Mouse (Mus musculus) embryonic facial prominence, embryonic 12.5 days (tissue): ENCODE data around the gene Slc32a1. TPM values are rescaled to one million over a fixed set of nuclear protein-coding genes. Genes with fewer than 3 reads are reported as not detected.

Experiments used
- ATAC-seq: fragments of 200-750 bp; cut with Nextera tagmentation; 2 replicates; pipeline ENCODE4 v1.8.0; 2017; ENCODE audit not compliant: insufficient number of reproducible peaks, insufficient read depth, low FRiP score, low TSS enrichment
- H3K27ac ChIP-seq: fragments of 300-500 bp; sonication (generic); 2 replicates; pipeline ENCODE4 v1.5.1; 2016; ENCODE audit warnings: mild to moderate bottlenecking
- H3K27me3 ChIP-seq: fragments of 300-500 bp; sonication (generic); 2 replicates; pipeline ENCODE4 v1.6.1; 2016; ENCODE audit warnings: mild to moderate bottlenecking, moderate library complexity
- H3K36me3 ChIP-seq: fragments of 300-500 bp; sonication (generic); 2 replicates; pipeline ENCODE4 v1.6.1; 2016; ENCODE audit warnings: mild to moderate bottlenecking
- H3K4me1 ChIP-seq: fragments of 300-500 bp; sonication (generic); 2 replicates; pipeline ENCODE4 v1.6.1; 2016
- H3K4me2 ChIP-seq: fragments of 300-500 bp; sonication (generic); replicated peaks from 2 replicates; pipeline ENCODE4 v1.6.1; 2016; ENCODE audit warnings: mild to moderate bottlenecking, moderate library complexity
- H3K4me3 ChIP-seq: fragments of 300-500 bp; sonication (generic); 2 replicates; pipeline ENCODE4 v1.5.1; 2016; ENCODE audit warnings: mild to moderate bottlenecking
- H3K9ac ChIP-seq: fragments of 300-500 bp; sonication (generic); 2 replicates; pipeline ENCODE4 v1.6.1; 2016; ENCODE audit warnings: mild to moderate bottlenecking, moderate library complexity
- H3K9me3 ChIP-seq: fragments of 300-500 bp; sonication (generic); 2 replicates; pipeline ENCODE4 v1.6.1; 2016; ENCODE audit warnings: mild to moderate bottlenecking, moderate library complexity
- WGBS: fragments of 180-500 bp; shearing (Covaris S2); methylation state at CpG from one replicate; pipeline ENCODE4 v1.1.7; 2016; 5-methylcytosine and 5-hydroxymethylcytosine counted together
- polyA plus RNA-seq: library from polyadenylated mRNA; unstranded; fragments of >200 nt; fragmentation: Nextera tagmentation; extraction: Ambion mirVana; gene quantifications from 2 replicates; pipeline ENCODE4 v1.2.1, GENCODE M21; 2016

Gene Slc32a1
- polyA plus RNA-seq, 1 experiment from 2014 or later: not detected

DNA sequence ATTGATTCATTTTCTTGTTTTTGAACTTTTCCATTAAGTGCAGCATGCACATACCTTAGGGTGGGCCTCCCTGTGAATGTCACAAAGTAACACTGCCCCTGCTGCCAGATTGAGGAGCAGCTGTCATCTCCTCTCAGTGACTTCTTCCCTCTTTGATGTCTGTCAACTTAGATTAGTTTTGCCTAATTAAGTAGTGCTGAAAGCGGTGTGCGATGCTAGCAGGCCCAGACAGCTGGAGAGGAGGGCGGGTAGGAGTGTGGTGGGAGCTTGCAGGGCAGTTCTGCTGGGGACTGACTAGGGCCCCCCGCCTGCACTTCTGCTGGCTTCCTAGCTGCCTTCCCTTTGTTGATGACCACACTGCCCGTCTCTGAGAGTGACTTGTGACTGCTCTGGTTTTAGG lies 21.3 kb downstream of the Slc32a1 start:
- 79% methylated on average over 5 of the region's 5 CpGs for WGBS
- 0 out of 2 replicates have a peak, but pooled peaks have one; percentile 10 for ATAC-seq
- Histone ChIP-seq H3K36me3 (peaks cover 83% of the 10 kb centered on the region), H3K9ac (no peak overlapping the region), H3K4me3 (no peak overlapping the region), H3K4me1 (no peaks in the 10 kb centered on the region), H3K27me3 (no peaks in the 10 kb centered on the region), H3K4me2 (no peak overlapping the region), H3K27ac (no peak overlapping the region), H3K9me3 (no peaks in the 10 kb centered on the region)

DNA sequence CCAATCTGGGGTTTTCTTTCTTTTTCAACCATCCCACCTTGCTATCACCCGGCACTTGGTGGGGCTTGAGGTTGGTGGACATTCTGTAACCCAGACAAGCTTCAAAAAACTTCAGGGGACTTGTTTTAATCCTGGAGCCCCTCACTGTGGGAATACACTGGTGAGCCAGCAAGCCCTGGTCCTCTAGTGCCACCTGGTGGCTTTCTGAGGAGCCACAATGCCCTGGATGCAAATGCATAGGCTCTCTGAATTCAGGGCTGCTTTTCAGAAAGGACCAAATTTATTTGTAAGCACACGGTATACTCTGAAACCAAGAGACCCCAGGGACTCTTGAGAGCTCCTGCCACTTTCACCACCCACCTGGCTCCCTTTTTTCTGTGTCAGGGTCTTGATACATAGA lies 31.3 kb downstream of the Slc32a1 start:
- Histone ChIP-seq H3K36me3 (peaks cover 39% of the 10 kb centered on the region), H3K4me2 (no peak overlapping the region), H3K27ac (no peak overlapping the region), H3K4me1 (no peaks in the 10 kb centered on the region), H3K9ac (no peak overlapping the region), H3K27me3 (no peaks in the 10 kb centered on the region), H3K9me3 (no peaks in the 10 kb centered on the region), H3K4me3 (no peak overlapping the region)
- 22% methylated on average over 2 of the region's 2 CpGs for WGBS
- ATAC-seq: no peak

DNA sequence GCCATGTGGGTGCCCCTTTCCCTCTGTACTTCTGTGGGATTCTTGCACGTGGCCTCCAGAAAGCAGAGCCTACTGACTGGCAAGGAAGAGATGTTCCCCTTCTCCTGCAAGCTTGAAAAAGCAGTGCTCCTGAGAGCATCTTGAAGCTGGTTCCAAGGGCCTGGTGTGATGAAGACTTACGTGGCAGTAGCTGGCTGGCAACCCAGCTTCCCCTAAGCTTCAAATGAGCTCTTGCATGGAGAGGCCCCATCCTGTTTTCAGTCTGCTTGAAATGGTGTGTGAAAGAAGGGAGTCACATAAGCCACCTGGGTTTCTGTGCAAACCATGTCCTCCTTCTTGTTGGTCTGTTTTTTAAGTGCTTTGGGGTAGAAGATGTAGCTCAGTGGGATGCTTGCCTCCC lies 32.0 kb downstream of the Slc32a1 start:
- ATAC-seq: no peak
- 88% methylated on average over 2 of the region's 2 CpGs for WGBS
- H3K4me3 ChIP-seq: no peak overlapping the region

DNA sequence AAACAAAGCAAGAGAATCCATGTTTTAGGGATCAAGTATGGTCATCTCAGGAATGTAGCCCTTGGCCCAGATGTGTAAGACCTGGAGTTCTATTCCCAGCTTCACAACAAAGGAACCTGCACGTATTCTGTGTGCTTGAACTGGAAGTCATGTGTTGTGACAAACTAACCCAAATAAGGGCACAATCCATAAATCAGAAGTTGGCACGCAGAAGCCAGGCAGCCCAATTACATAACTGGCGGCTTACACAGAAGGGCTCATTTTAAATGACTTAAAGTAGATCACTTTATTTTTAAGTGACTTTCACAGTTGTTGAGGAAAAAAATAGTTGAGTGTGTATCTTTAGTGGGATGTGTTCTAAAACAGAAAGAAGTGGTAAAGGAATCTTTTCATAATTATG lies 33.2 kb downstream of the Slc32a1 start:
- Histone ChIP-seq H3K9ac (no peak overlapping the region), H3K4me3 (no peak overlapping the region), H3K9me3 (no peaks in the 10 kb centered on the region), H3K36me3 (peaks cover 20% of the 10 kb centered on the region), H3K4me2 (no peak overlapping the region), H3K4me1 (no peaks in the 10 kb centered on the region), H3K27ac (no peak overlapping the region), H3K27me3 (no peaks in the 10 kb centered on the region)
- 83% methylated on average over 3 of the region's 3 CpGs for WGBS
- ATAC-seq: no peak

More for the DNA sequence above, 32.0 kb downstream of the Slc32a1 start:
- no peaks in the 10 kb centered on the region for H3K9me3 ChIP-seq
- H3K9ac ChIP-seq: no peak overlapping the region
- peaks cover 32% of the 10 kb centered on the region for H3K36me3 ChIP-seq
- no peaks in the 10 kb centered on the region for H3K4me1 ChIP-seq
- H3K4me2 ChIP-seq: no peak overlapping the region
- no peak overlapping the region for H3K27ac ChIP-seq
- no peaks in the 10 kb centered on the region for H3K27me3 ChIP-seq

DNA sequence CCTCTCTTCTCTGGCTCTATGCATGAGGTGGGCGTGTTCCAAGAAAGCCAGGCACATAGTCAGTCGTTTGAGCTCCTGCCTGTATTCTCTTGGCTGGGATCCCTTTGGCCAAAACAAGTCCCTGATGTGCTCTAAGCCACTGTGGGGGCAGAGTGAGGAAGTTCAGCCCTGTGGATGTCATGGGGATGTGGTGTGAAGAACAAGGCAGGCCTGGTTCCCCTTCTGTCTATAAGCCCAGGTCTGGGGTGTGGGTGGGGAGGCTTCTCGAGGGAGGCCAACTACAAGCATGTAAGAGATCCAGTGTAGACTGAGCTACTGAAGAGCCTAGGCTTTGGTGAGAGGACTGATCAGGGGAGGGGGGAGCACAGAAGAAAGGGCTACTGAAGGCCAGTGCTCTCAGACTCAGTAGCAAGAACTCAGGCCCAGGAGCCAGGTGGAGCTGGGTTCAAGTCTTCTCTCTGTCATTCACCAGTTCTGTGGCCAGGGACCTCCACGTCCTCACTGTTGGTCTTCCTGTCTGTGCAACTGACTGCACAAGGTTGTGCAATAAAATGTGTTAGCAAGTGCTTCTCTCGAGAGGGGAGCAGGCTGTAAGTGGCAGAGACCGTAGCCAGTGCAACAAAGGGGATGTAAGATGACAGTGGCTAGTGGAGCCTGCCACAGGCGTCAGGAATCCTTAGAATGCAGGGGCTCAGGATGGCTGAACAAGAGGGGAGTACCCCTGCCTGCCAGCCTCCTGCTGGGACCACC lies 40.8 kb downstream of the Slc32a1 start:
- H3K36me3 ChIP-seq: no peaks in the 10 kb centered on the region
- H3K4me1 ChIP-seq: no peaks in the 10 kb centered on the region
- no peaks in the 10 kb centered on the region for H3K9me3 ChIP-seq
- 67% methylated on average over 7 of the region's 7 CpGs for WGBS
- H3K27me3 ChIP-seq: no peaks in the 10 kb centered on the region
- H3K4me2 ChIP-seq: no peak overlapping the region
- no peak overlapping the region for H3K4me3 ChIP-seq
- no peak for ATAC-seq
- H3K27ac ChIP-seq: no peak overlapping the region
- H3K9ac ChIP-seq: no peak overlapping the region

DNA sequence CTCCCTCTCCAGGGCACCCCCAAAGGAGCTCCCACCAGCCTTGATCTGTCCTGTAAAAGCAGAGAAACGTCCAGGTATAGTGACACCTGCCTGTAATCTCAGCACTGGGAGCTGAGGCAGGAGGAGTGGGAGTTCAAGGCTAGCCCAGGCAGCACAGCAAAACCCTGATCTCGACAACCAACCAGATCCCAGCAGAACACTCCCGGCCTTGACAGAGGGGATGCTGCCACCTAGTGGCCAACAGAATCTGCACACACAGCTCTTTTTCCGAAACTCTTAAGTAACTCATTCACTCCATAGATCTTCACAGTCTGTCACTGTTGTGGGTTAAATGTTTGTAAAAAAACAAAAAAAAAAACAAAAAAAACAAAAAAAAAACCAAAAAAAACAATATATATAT lies 42.4 kb downstream of the Slc32a1 start:
- H3K9me3 ChIP-seq: no peaks in the 10 kb centered on the region
- 7% methylated on average over 4 of the region's 4 CpGs for WGBS
- H3K27ac ChIP-seq: no peak overlapping the region
- H3K27me3 ChIP-seq: no peaks in the 10 kb centered on the region
- no peaks in the 10 kb centered on the region for H3K36me3 ChIP-seq
- no peak overlapping the region for H3K9ac ChIP-seq
- H3K4me2 ChIP-seq: no peak overlapping the region
- ATAC-seq: 0 out of 2 replicates have a peak, but pooled peaks have one; percentile 50
- no peaks in the 10 kb centered on the region for H3K4me1 ChIP-seq
- H3K4me3 ChIP-seq: no peak overlapping the region

DNA sequence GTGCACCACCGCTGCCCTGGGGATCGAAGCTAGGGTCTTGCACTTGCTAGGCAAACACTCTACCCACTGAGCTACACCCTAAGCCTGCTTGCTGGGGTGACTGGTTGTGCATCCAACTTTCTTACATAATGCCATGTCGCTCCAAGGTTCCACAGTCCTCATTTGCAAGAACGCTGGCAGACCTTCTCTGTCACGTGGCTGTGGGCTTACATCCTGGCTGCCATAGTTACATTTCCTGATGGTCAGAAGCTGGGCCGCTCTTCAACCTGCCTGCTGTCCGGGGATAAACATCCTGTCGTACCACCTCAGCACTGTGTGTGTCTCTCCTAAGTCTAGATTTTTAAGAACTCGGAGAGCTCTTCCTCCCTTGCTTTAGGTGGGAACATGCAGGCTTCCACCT lies 44.1 kb downstream of the Slc32a1 start:
- H3K9ac ChIP-seq: no peak overlapping the region
- WGBS: 85% methylated on average over 9 of the region's 9 CpGs
- ATAC-seq: no peak
- H3K9me3 ChIP-seq: no peaks in the 10 kb centered on the region
- no peaks in the 10 kb centered on the region for H3K27me3 ChIP-seq
- H3K4me2 ChIP-seq: no peak overlapping the region
- no peaks in the 10 kb centered on the region for H3K36me3 ChIP-seq
- no peak overlapping the region for H3K4me3 ChIP-seq
- 0 out of 2 replicates have a peak, but pooled peaks cover 8% of the 10 kb centered on the region for H3K4me1 ChIP-seq
- no peak overlapping the region for H3K27ac ChIP-seq

DNA sequence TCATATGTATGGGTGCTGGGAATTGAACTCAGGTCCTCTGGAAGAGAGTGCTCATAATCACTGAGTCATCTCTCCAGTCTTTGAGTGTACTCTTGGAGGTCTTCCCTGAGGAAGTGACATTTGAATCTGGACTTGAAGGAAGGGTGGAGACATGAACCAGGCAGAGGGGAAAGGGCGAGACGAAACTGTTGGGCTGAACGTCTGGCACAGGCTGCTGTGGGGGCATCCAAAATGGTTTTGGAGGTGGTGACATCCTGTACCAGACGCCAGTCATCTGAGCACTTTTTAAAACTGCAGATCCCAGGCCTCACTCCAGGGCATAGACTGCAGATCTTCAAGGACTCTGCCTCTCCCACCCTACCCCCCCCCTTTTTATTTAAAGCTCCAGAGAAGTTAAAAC lies 45.2 kb downstream of the Slc32a1 start:
- WGBS: 82% methylated on average over 4 of the region's 4 CpGs
- Histone ChIP-seq H3K9ac (no peak overlapping the region), H3K4me2 (no peak overlapping the region), H3K4me3 (no peak overlapping the region), H3K27ac (no peak overlapping the region), H3K4me1 (0 out of 2 replicates have a peak, but pooled peaks cover 8% of the 10 kb centered on the region), H3K27me3 (no peaks in the 10 kb centered on the region), H3K9me3 (no peaks in the 10 kb centered on the region), H3K36me3 (no peaks in the 10 kb centered on the region)
- ATAC-seq: no peak

DNA sequence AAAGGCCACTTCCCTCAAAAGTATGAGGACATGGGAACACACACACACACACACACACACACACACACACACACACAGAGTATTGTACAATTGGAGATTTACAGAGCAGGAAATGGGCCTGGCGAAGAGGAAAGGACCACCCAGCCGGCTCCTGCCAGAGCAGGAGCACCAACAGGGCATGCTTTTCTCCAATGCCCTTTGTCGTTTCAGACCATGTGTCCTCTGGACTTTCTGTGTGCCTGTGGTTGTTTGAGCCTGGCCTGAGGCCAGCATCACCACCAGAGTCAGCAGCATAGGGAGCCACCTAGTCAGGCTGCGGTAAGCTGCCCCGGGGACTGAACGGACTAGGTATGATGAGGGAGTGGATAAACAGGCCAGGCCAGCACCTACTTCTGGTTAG lies 48.3 kb downstream of the Slc32a1 start:
- H3K4me3 ChIP-seq: no peak overlapping the region
- no peak overlapping the region for H3K9ac ChIP-seq
- ATAC-seq: no peak
- H3K4me1 ChIP-seq: 0 out of 2 replicates have a peak, but pooled peaks cover 8% of the 10 kb centered on the region
- H3K27ac ChIP-seq: peak overlapping the region; percentile 63; the same call in 1 of the 2 replicates
- 32% methylated on average over 6 of the region's 6 CpGs for WGBS
- no peaks in the 10 kb centered on the region for H3K36me3 ChIP-seq
- H3K9me3 ChIP-seq: no peaks in the 10 kb centered on the region
- no peaks in the 10 kb centered on the region for H3K27me3 ChIP-seq
- no peak overlapping the region for H3K4me2 ChIP-seq

DNA sequence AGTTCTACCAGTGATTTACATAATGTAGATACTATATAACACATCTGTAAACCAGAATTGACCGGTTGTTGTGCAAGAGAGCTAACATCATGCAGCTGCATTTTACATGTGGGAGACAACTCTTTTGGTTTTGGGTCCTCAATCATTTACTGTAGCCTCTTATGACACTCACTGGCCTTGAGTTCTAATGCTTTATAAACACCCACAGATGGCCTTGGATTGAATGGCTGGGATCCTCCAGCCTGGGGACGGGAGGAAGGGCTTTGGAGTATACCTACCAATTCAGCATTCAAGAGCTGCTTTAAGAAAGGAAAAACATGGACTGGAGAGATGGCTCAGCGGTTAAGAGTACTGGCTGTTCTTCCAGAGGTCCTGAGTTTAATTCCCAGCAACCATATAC lies 48.8 kb downstream of the Slc32a1 start:
- Histone ChIP-seq H3K4me1 (0 out of 2 replicates have a peak, but pooled peaks cover 8% of the 10 kb centered on the region), H3K4me2 (no peak overlapping the region), H3K4me3 (no peak overlapping the region), H3K36me3 (no peaks in the 10 kb centered on the region), H3K9me3 (no peaks in the 10 kb centered on the region), H3K27me3 (no peaks in the 10 kb centered on the region), H3K27ac (no peak overlapping the region), H3K9ac (no peak overlapping the region)
- no peak for ATAC-seq
- WGBS: 74% methylated on average over 3 of the region's 3 CpGs

DNA sequence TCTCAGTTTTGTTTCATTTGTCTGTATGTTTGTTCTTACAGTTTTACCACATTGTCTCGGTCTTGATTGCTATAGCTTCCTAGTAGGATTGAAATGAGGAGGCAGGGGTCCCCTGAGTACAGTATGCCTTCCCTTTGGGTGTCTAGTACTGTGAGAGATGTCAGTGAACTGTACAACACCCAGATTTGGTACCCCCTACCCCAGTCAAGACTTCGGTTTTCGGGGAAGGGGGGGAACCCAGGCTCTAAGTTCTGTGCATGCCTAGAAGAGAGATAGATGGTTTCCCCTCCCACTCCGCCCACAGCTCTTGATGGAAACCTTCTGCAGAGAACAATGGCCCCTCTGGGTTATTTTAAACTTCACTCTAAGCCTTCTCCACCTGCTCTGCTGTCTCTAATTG lies 54.5 kb downstream of the Slc32a1 start, which contains the start of gene Ppp1r16b:
Ppp1r16b (plus strand) TSS at position 301 of the 400 bp plus-strand sequence.
- 78% methylated on average over 4 of the region's 4 CpGs for WGBS
- Histone ChIP-seq H3K4me3 (no peak within 1 kb of the TSS), H3K9me3 (no peaks in the 10 kb centered on the region), H3K27ac (no peak within 1 kb of the TSS), H3K9ac (no peak within 1 kb of the TSS), H3K4me1 (peaks cover 23% of the 10 kb centered on the region), H3K4me2 (no peak within 1 kb of the TSS), H3K27me3 (peaks cover 55% of the 10 kb centered on the region), H3K36me3 (no peaks in the 10 kb centered on the region)
- no peak for ATAC-seq
